Mouse (Mus musculus) liver, adult 2 months (tissue): ENCODE measurements around the gene Atad3a.

Experiments
- CTCF ChIP-seq: fragments of 200-500 bp; IDR thresholded peaks from 2 replicates; pipeline ENCODE4 v1.5.1; 2011; ENCODE audit warnings: low read depth, low read length, control low read depth
- POLR2A ChIP-seq: fragments of 200-500 bp; IDR thresholded peaks from 2 replicates; pipeline ENCODE4 v1.6.1; 2011; ENCODE audit warnings: low read length, control low read depth; ENCODE audit not compliant: insufficient read depth; ENCODE audit errors: extremely low read depth

DNA sequence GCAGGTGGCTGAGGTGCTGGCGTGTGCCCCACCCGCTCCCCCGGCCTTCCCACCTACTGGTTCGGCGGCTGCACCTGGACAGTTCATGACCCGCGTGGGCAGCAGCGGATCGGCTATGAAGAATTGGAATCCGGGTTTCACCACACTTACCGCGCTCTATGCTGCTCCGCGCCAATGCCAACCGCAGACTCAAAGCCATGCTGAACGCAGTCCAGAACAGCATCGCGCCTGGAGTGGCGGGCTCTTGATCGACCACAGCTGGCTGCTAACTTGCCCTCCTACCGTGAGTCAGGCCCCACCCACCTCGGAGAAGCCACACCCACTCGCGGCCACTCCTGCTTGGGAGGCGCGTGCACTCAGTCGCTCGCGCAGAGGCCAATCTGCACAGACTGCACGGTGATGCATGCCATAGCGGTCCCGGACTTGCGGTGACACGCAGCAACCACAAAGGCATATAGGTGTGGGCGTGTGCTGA is 13.4 kb upstream of the Atad3a start, which contains the start of gene Vwa1:
- TF ChIP-seq CTCF (no peak), POLR2A (0 out of 2 replicates have a peak, but pooled peaks have one; percentile 57)
